Mouse (Mus musculus) cortical plate, adult 2 months (tissue): ENCODE data around the gene Gpcpd1.

ENCODE experiments used
- CTCF ChIP-seq: fragments of 200-500 bp; IDR thresholded peaks from 2 replicates; pipeline ENCODE4 v1.5.1; 2011; ENCODE audit warnings: mild to moderate bottlenecking, control low read depth, low read length; ENCODE audit not compliant: insufficient read depth; ENCODE audit errors: extremely low read depth
- POLR2A ChIP-seq: fragments of 200-500 bp; IDR thresholded peaks from 2 replicates; pipeline ENCODE4 v1.6.1; 2011; ENCODE audit warnings: mild to moderate bottlenecking, low read length, control low read depth; ENCODE audit not compliant: insufficient read depth; ENCODE audit errors: extremely low read depth

DNA sequence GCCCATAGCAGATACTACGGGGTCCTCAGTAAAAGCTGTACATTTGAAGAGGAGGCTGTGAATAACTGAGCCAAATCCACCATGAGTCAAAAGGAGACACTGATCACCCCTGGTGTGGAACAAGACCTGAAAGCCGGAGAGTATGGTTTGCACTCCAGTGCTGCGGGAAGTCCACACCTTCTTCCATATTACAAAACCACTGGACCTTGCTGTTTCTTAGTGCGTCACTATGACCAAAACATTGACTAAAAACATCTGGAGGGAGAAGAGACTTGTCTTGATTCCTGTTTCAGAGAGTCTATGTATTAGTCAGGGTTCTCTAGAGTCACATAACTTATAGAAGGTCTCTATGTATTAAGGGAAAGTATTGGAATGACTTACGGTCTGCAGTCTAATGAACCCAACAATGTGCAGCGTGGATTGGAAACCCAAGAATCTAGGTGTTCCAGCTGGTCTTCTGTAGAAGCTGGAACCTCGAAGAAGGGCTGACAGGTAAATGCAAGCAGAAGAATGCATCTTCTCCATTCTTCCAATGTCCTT is at the start of gene Gpcpd1:
- TF ChIP-seq CTCF (no peak), POLR2A (no peak)
